Mouse (Mus musculus): ENCODE results near the gene Gm9817. TPM values are rescaled to one million over a fixed set of nuclear protein-coding genes. Genes with fewer than 3 reads are reported as not detected.
A peak's percentile ranks its signal among the peaks of the same experiment; 100 is the strongest.

The Gm9817 gene
- polyA plus RNA-seq, 1 experiment from 2014 or later: not detected

DNA sequence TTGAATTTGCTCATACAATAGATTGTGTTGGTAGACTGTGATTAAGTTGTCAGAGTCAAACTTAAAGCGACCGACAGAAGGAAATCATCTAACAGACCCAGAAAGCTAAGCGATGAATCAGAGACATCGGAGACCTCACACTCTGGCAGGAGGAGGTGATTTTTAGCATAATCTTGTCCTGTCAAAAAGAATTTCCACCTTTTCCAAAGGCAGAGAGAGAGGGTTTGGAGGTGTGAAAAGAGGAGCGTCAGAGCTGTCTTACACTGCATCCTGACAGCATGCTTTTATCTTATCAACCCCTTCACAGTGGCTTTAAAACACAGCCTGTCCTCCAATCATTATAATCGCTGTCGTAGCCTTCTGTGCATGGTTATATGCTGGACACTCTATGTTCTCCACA is 25.7 kb upstream of the Gm9817 start:
- peaks cover 13% of the 10 kb centered on the region for H3K4me1 ChIP-seq
- no peaks in the 10 kb centered on the region for H3K27me3 ChIP-seq (ENCODE audit: insufficient read depth, poor library complexity, severe bottlenecking)
- no peak overlapping the region for H3K4me3 ChIP-seq
- DNase-seq (ENCODE audit: low spot score): no peak
- H3K36me3 ChIP-seq: no peaks in the 10 kb centered on the region
- H3K27ac ChIP-seq: no peak overlapping the region
- no peaks in the 10 kb centered on the region for H3K9me3 ChIP-seq
- WGBS: 28% methylated on average over 7 of the region's 7 CpGs

- H3K4me3 ChIP-seq: no peak overlapping the region
- WGBS: 86% methylated on average over 3 of the region's 3 CpGs
- H3K27me3 ChIP-seq (ENCODE audit: insufficient read depth, poor library complexity, severe bottlenecking): no peaks in the 10 kb centered on the region
- no peak for DNase-seq (ENCODE audit: low spot score)
- no peaks in the 10 kb centered on the region for H3K9me3 ChIP-seq
- no peak overlapping the region for H3K27ac ChIP-seq
- no peaks in the 10 kb centered on the region for H3K36me3 ChIP-seq
- H3K4me1 ChIP-seq: peaks cover 13% of the 10 kb centered on the region
Observed at GRCm38 (mm10) chr13:45053843-45054242, 24.6 kb upstream of the Gm9817 start.

DNA sequence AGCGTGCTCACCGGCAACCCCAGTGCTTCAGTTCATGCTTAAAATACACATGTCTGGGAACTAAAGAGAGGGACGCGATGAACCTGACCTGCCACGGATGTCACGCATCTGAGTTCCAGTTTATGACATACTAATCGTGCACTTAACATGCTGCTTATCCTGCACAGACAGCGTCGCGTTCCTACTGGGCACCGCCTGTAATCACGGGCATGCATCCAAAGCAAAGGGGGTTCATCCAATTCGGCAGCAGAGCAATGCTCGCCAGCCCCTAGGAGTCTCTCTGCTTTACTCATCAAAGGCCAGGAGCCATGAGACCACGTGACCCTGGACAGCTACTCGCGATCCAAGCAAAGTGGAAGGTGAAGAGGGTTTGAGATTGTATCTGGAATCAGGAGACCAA is 19.3 kb upstream of the Gm9817 start:
- peaks cover 7% of the 10 kb centered on the region for H3K4me1 ChIP-seq
- no peaks in the 10 kb centered on the region for H3K36me3 ChIP-seq
- no peak for DNase-seq (ENCODE audit: low spot score)
- 79% methylated on average over 17 of the region's 17 CpGs for WGBS
- no peaks in the 10 kb centered on the region for H3K9me3 ChIP-seq
- no peaks in the 10 kb centered on the region for H3K27me3 ChIP-seq (ENCODE audit: insufficient read depth, poor library complexity, severe bottlenecking)
- H3K27ac ChIP-seq: no peak overlapping the region
- H3K4me3 ChIP-seq: no peak overlapping the region

- WGBS: 56% methylated on average over 5 of the region's 5 CpGs
- H3K27ac ChIP-seq: peak overlapping the region; percentile 59; the same call in 1 of the 2 replicates
- no peaks in the 10 kb centered on the region for H3K27me3 ChIP-seq (ENCODE audit: insufficient read depth, poor library complexity, severe bottlenecking)
- peaks cover 7% of the 10 kb centered on the region for H3K4me1 ChIP-seq
- H3K9me3 ChIP-seq: no peaks in the 10 kb centered on the region
- no peaks in the 10 kb centered on the region for H3K36me3 ChIP-seq
- DNase-seq (ENCODE audit: low spot score): no peak
- no peak overlapping the region for H3K4me3 ChIP-seq
Observed at GRCm38 (mm10) chr13:45063146-45063545, 15.3 kb upstream of the Gm9817 start.

- Histone ChIP-seq H3K36me3 (no peaks in the 10 kb centered on the region), H3K9me3 (no peaks in the 10 kb centered on the region), H3K4me1 (peaks cover 7% of the 10 kb centered on the region), H3K27ac (no peak overlapping the region), H3K4me3 (no peak overlapping the region), H3K27me3 (ENCODE audit: insufficient read depth, poor library complexity, severe bottlenecking) (no peaks in the 10 kb centered on the region)
- no peak for DNase-seq (ENCODE audit: low spot score)
- WGBS: 93% methylated on average over 4 of the region's 4 CpGs
Observed at GRCm38 (mm10) chr13:45064951-45065350, 13.5 kb upstream of the Gm9817 start.

DNA sequence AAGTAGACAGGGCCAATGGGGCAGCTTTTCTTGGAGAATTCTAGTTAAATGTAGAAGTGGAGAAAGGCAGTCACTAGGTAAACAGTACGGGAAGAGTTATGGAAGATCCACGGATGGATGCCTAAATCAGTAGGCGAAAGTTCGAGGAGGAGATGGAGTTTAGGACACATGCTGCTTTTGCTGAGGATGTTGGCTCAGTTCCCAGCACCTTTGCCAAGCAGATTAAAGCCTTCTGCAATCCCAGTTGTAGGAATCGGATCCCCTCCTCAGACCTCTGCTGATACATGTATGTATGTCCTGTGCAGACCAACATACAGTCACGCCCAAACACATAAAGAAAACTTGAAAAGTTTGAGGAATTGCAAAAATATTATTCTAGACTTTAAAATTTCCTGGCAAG is 8.1 kb upstream of the Gm9817 start:
- Histone ChIP-seq H3K27me3 (ENCODE audit: insufficient read depth, poor library complexity, severe bottlenecking) (0 out of 2 replicates have a peak, but pooled peaks cover 5% of the 10 kb centered on the region), H3K27ac (no peak overlapping the region), H3K9me3 (no peaks in the 10 kb centered on the region), H3K36me3 (no peaks in the 10 kb centered on the region), H3K4me1 (no peaks in the 10 kb centered on the region), H3K4me3 (no peak overlapping the region)
- WGBS: 82% methylated on average over 6 of the region's 6 CpGs
- DNase-seq (ENCODE audit: low spot score): no peak

- H3K4me1 ChIP-seq: no peaks in the 10 kb centered on the region
- peak overlapping the region; percentile 36; the same call in 1 of the 2 replicates for H3K27ac ChIP-seq
- H3K4me3 ChIP-seq: no peak overlapping the region
- DNase-seq (ENCODE audit: low spot score): no peak
- H3K27me3 ChIP-seq (ENCODE audit: insufficient read depth, poor library complexity, severe bottlenecking): peaks cover 22% of the 10 kb centered on the region
- H3K9me3 ChIP-seq: no peaks in the 10 kb centered on the region
- H3K36me3 ChIP-seq: no peaks in the 10 kb centered on the region
Observed at GRCm38 (mm10) chr13:45075012-45075411, 3.5 kb upstream of the Gm9817 start.

DNA sequence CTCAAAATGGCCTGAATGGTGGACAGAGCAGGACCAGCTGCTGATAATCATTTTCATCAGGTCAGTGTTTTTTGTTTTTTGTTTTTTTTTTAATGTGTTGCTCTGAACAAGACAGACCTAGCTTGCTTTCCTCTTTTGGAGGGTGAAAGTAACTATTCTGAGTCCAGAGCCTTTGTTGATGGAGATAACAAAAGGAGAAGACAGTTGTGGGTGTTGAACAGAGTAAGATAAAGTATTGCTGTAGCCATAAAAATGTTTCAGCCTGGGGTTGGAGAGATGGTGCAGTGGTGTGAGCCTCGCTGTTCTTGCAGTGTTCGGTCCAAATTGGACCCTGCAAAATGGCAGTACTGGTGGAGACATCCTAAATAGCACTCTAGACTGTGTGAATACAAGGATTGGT is 2.8 kb upstream of the Gm9817 start:
- no peak for DNase-seq (ENCODE audit: low spot score)
- no peaks in the 10 kb centered on the region for H3K4me1 ChIP-seq
- no peaks in the 10 kb centered on the region for H3K36me3 ChIP-seq
- no peak overlapping the region for H3K4me3 ChIP-seq
- WGBS: 91% methylated on average over 2 of the region's 2 CpGs
- H3K9me3 ChIP-seq: no peaks in the 10 kb centered on the region; the same call in 1 of the 2 replicates
- H3K27ac ChIP-seq: no peak overlapping the region
- peaks cover 23% of the 10 kb centered on the region for H3K27me3 ChIP-seq (ENCODE audit: insufficient read depth, poor library complexity, severe bottlenecking)

- H3K4me1 ChIP-seq: peaks cover 14% of the 10 kb centered on the region; the same call in 1 of the 2 replicates
- no peak for DNase-seq (ENCODE audit: low spot score)
- peaks cover 18% of the 10 kb centered on the region for H3K27me3 ChIP-seq (ENCODE audit: insufficient read depth, poor library complexity, severe bottlenecking)
- H3K4me3 ChIP-seq: no peak overlapping the region
- WGBS: 93% methylated on average over 3 of the region's 3 CpGs
- H3K36me3 ChIP-seq: 0 out of 2 replicates have a peak, but pooled peaks cover 3% of the 10 kb centered on the region
- no peak overlapping the region for H3K27ac ChIP-seq
- no peaks in the 10 kb centered on the region; the same call in 1 of the 2 replicates for H3K9me3 ChIP-seq
Observed at GRCm38 (mm10) chr13:45080771-45081170, 2.3 kb downstream of the Gm9817 start.

GRCm38 (mm10) chr13:45083696-45084095 is 5.2 kb downstream of the Gm9817 start:
- peak; percentile 89 for DNase-seq (ENCODE audit: low spot score)
- Histone ChIP-seq H3K4me3 (no peak overlapping the region), H3K27ac (peak overlapping the region; percentile 71; the same call in 1 of the 2 replicates), H3K4me1 (peaks cover 18% of the 10 kb centered on the region), H3K27me3 (ENCODE audit: insufficient read depth, poor library complexity, severe bottlenecking) (peaks cover 16% of the 10 kb centered on the region), H3K9me3 (no peaks in the 10 kb centered on the region; the same call in 1 of the 2 replicates), H3K36me3 (0 out of 2 replicates have a peak, but pooled peaks cover 3% of the 10 kb centered on the region)
- 20% methylated on average over 5 of the region's 5 CpGs for WGBS

DNA sequence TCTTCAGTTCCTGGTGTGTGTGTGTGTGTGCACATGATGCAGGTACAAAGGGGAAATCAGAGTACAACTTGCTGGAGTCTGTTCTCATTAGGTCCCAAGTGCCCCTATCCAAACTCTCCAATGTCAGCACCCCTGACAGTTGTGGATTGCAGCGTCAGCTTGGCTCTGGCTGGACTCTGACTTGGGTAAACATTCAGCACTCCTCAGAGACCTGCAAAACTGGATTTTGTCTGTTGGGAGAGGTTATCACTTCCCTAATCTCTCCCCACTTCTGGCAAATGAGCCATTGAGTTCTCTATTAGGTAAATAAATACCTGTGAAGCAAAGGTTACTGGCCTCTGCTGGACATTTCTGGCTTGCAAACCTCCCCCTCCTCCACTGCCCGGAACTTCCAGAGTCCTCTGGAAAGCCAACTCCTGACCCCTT is 10.3 kb downstream of the Gm9817 start:
- Histone ChIP-seq H3K4me3 (no peak overlapping the region), H3K4me1 (peaks cover 22% of the 10 kb centered on the region), H3K9me3 (no peaks in the 10 kb centered on the region), H3K27ac (no peak overlapping the region; the same call in 1 of the 2 replicates), H3K27me3 (ENCODE audit: insufficient read depth, poor library complexity, severe bottlenecking) (peaks cover 17% of the 10 kb centered on the region; the same call in 1 of the 2 replicates), H3K36me3 (no peaks in the 10 kb centered on the region)
- 4% methylated on average over 2 of the region's 2 CpGs for WGBS
- no peak for DNase-seq (ENCODE audit: low spot score)

DNA sequence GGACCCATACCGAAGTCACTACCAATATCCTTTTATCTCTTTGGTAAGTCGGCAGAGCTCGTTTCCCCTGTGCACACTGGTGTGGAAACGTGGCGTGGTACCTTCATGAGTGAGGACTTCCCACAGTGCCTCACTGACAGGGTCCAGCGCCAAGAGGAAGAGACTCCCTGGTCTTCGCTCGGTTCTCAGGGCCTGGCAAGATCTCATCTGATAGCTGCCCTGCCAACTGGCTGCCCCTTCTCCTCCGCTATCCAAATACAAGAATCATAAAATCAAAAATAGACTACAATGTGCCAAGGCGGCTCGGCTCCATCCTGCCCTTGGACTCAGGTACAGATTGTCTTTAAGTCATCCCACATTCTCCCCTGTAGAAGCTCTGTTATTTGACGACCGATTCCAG is 11.4 kb downstream of the Gm9817 start:
- WGBS: 57% methylated on average over 13 of the region's 13 CpGs

DNA sequence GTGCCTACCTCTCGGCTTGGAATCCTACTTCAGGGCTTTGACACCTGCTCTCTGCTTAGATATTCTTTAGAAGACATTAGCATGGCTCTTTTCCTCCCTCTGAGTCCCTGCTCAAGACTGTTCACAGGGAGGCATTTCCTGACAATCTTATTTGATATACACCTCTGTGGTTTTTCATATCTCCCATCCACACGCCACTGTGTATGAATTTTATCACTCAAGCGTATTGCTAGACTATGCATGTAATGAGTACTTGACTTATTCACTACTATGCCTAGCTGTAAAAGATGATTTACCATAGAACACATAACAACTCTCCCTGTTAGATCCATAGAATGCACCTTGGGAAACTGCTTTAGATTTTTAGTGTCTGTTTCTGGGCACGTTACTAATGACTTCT is 14.3 kb downstream of the Gm9817 start:
- Histone ChIP-seq H3K27me3 (ENCODE audit: insufficient read depth, poor library complexity, severe bottlenecking) (peaks cover 14% of the 10 kb centered on the region; the same call in 1 of the 2 replicates), H3K4me3 (no peak overlapping the region), H3K36me3 (no peaks in the 10 kb centered on the region), H3K27ac (no peak overlapping the region), H3K4me1 (peaks cover 16% of the 10 kb centered on the region), H3K9me3 (no peaks in the 10 kb centered on the region)
- 77% methylated on average over 4 of the region's 4 CpGs for WGBS
- DNase-seq (ENCODE audit: low spot score): no peak

More for the DNA sequence above, 11.4 kb downstream of the Gm9817 start:
- Histone ChIP-seq H3K4me3 (no peak overlapping the region), H3K27me3 (ENCODE audit: insufficient read depth, poor library complexity, severe bottlenecking) (peaks cover 17% of the 10 kb centered on the region; the same call in 1 of the 2 replicates), H3K36me3 (no peaks in the 10 kb centered on the region), H3K27ac (peak overlapping the region; percentile 47), H3K4me1 (peaks cover 18% of the 10 kb centered on the region), H3K9me3 (no peaks in the 10 kb centered on the region)
- DNase-seq (ENCODE audit: low spot score): no peak

DNA sequence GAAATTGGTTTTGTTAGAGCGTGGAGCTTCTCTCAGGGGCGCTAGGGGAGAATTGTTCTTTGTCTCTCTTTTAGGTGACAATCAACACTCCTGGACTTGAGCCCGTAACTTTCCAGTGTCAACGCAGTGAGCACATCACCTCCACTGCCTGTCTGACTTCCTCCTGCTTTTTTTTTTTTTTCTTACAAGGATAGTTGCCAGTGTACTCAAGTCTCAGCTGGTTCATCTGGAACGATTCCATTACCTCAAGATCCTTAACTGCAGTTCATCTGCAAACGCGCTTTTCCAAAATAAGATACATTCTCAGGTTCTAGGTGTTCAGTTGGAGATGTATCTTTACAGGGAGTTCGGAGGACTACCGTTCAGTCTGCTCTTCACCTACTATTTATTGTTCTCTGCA is 16.5 kb downstream of the Gm9817 start:
- peaks cover under 1% of the 10 kb centered on the region; the same call in 1 of the 2 replicates for H3K4me1 ChIP-seq
- H3K36me3 ChIP-seq: no peaks in the 10 kb centered on the region
- no peak for DNase-seq (ENCODE audit: low spot score)
- no peak overlapping the region for H3K27ac ChIP-seq
- 80% methylated on average over 9 of the region's 9 CpGs for WGBS
- H3K4me3 ChIP-seq: no peak overlapping the region
- peaks cover 19% of the 10 kb centered on the region; the same call in 1 of the 2 replicates for H3K27me3 ChIP-seq (ENCODE audit: insufficient read depth, poor library complexity, severe bottlenecking)
- no peaks in the 10 kb centered on the region for H3K9me3 ChIP-seq
